Comparison of ENCODE assay signal across 26 mouse cellular contexts in the genomic region with DNA sequence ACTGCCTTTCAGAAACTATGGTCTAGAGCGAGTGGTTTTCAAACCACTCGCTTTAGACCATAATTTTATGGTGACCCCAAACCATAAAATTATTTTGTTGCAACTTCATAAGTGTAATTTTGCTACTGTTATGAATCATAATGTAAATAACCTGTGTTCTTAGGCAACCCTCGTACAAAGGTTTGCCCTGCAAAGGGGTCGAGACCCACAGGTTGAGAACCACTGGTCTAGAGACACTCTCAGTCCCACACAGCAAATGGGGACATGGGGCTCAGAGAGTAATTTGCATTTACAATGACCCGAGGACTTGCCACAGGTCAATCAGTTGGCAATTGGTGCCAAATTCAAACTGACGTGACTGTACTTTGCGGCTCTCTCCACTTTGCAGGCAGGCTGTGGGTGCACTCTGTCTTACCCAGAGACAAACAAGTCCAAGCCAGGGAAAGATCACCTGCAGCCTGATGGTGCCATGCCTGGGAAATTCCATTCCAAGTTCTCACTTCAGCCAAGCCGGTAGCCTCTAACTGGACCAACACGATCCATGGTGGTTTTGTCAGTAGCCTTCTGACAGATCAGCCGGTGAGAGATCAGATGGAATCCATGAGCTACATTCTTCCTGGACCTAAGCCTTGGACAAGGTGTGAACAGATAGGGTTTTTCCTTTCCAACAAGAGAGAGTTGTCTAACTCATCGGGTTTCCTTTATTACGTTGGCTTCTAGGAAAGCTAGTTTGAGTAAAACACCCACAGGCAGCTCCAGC. TPM values are rescaled to one million over a fixed set of nuclear protein-coding genes. Genes with fewer than 3 reads are reported as not detected.
DNase-seq lines count a peak whose midpoint lies in the region; ATAC-seq and TF ChIP-seq lines count a peak whose summit lies in the region.
"Had no signal": no experiment of that assay in that cellular context is flagged by ENCODE, and none has a peak within 500 bp of the region (broad histone marks: within the 10 kb centered on the region; RNA-seq: fewer than 3 reads in every experiment).

No protein-coding gene starts in this region.

- H3K79me2 ChIP-seq in liver, adult 2 months (ENCODE audit: control insufficient read depth, insufficient read depth, low read length) = no peaks in the 10 kb centered on the region

- peak overlapping the region; percentile 36; the same call in 1 of the 2 replicates for H3K4me2 ChIP-seq in heart, embryonic 12.5 days
- peak overlapping the region; percentile 96 for H3K4me2 ChIP-seq in liver, embryonic 14.5 days (ENCODE audit: low read depth)
- H3K4me2 ChIP-seq: midbrain, embryonic 13.5 days; neural tube, embryonic 13.5 days; stomach, embryonic 15.5 days had no signal

- H3K9me3 ChIP-seq in heart, embryonic 12.5 days (replicated peaks) = no peaks in the 10 kb centered on the region
- no peaks in the 10 kb centered on the region for H3K9me3 ChIP-seq in liver, embryonic 14.5 days (ENCODE audit: control insufficient read depth, low read length)
- H3K9me3 ChIP-seq: midbrain, embryonic 13.5 days; neural tube, embryonic 13.5 days; stomach, embryonic 15.5 days had no signal

- peaks cover 23% of the 10 kb centered on the region for H3K27me3 ChIP-seq in heart, embryonic 12.5 days (replicated peaks)
- no peaks in the 10 kb centered on the region for H3K27me3 ChIP-seq in liver, adult 2 months (ENCODE audit: control insufficient read depth, insufficient read depth, low read length)
- H3K27me3 ChIP-seq in liver, embryonic 14.5 days (ENCODE audit: control insufficient read depth, insufficient read depth, low read length) = no peaks in the 10 kb centered on the region; the same call in 1 of the 2 replicates
- H3K27me3 ChIP-seq: stomach, embryonic 15.5 days had no signal

- H3K27ac ChIP-seq in heart, embryonic 12.5 days (ENCODE audit: poor library complexity, severe bottlenecking) = peak overlapping the region; percentile 64
- no peak overlapping the region for H3K27ac ChIP-seq in liver, adult 2 months (replicated peaks; ENCODE audit: insufficient read depth, low read depth, low read length)
- peak overlapping the region; percentile 55 for H3K27ac ChIP-seq in bone marrow, adult 2 months (ENCODE audit: control insufficient read depth, insufficient read depth, low read depth, low read length, poor library complexity)
- H3K27ac ChIP-seq in liver, embryonic 14.5 days = peak overlapping the region; percentile 100
- H3K27ac ChIP-seq: hindbrain, postnatal 0 days; midbrain, embryonic 13.5 days; neural tube, embryonic 13.5 days; stomach, embryonic 15.5 days had no signal

- 0 out of 2 replicates have a peak overlapping the region, but pooled peaks have one; percentile 4 for H3K4me3 ChIP-seq in heart, embryonic 12.5 days
- H3K4me3 ChIP-seq in liver, adult 2 months (ENCODE audit: insufficient read depth, low read depth, low read length) = no peak overlapping the region
- no peak overlapping the region for H3K4me3 ChIP-seq in bone marrow, adult 2 months (replicated peaks; ENCODE audit: control insufficient read depth, low read depth, low read length)
- H3K4me3 ChIP-seq in liver, embryonic 14.5 days (ENCODE audit: insufficient read depth in 1 of 2, low read depth in 2 of 2, low read length in 2 of 2) = peak overlapping the region in 1 of 2 experiments; percentile 46; a peak in 2 of 4 replicates
- H3K4me3 ChIP-seq: midbrain, embryonic 13.5 days; neural tube, embryonic 13.5 days; stomach, embryonic 15.5 days had no signal

- no peak for TF ChIP-seq EP300 in liver, embryonic 14.5 days (IDR thresholded peaks at IDR 0.05; ENCODE audit: low read depth)

- TF ChIP-seq POLR2A in liver, adult 2 months (IDR thresholded peaks at IDR 0.05; ENCODE audit: extremely low read depth, insufficient read depth, low read length) = no peak
- TF ChIP-seq POLR2A in bone marrow, adult 2 months (IDR thresholded peaks at IDR 0.05; ENCODE audit: borderline replicate concordance, control insufficient read depth, low read depth, low read length) = no peak

- TF ChIP-seq CTCF in liver, adult 2 months (IDR thresholded peaks at IDR 0.05; ENCODE audit: low read depth, low read length) = no peak
- no peak for TF ChIP-seq CTCF in bone marrow, adult 2 months (IDR thresholded peaks at IDR 0.05; ENCODE audit: control insufficient read depth, insufficient read depth, low read length)
- TF ChIP-seq CTCF in liver, embryonic 14.5 days (IDR thresholded peaks at IDR 0.05; ENCODE audit: low read depth) = no peak

- ATAC-seq in heart, embryonic 12.5 days (ENCODE audit: insufficient number of reproducible peaks, low FRiP score) = no peak
- no peak for ATAC-seq in liver, embryonic 14.5 days (ENCODE audit: insufficient read depth)
- ATAC-seq: hindbrain, postnatal 0 days; intestine, postnatal 0 days; midbrain, embryonic 13.5 days; Patski had no signal

- peaks cover 27% of the 10 kb centered on the region for H3K4me1 ChIP-seq in heart, embryonic 12.5 days (replicated peaks)
- peaks cover 10% of the 10 kb centered on the region for H3K4me1 ChIP-seq in liver, adult 2 months (ENCODE audit: control insufficient read depth, insufficient read depth, low read length)
- H3K4me1 ChIP-seq in bone marrow, adult 2 months (ENCODE audit: control insufficient read depth, insufficient read depth, low read length) = no peaks in the 10 kb centered on the region; the same call in 1 of the 2 replicates
- H3K4me1 ChIP-seq in liver, embryonic 14.5 days (replicated peaks; ENCODE audit: control insufficient read depth in 2 of 2, insufficient read depth in 2 of 2, low read length in 1 of 2) = peaks cover 76 to 82% of the 10 kb centered on the region in 2 experiments

- no peaks in the 10 kb centered on the region for H3K36me3 ChIP-seq in heart, embryonic 12.5 days
- H3K36me3 ChIP-seq in liver, adult 2 months (ENCODE audit: control insufficient read depth, insufficient read depth, low read length) = no peaks in the 10 kb centered on the region
- no peaks in the 10 kb centered on the region for H3K36me3 ChIP-seq in liver, embryonic 14.5 days (replicated peaks; ENCODE audit: control insufficient read depth, insufficient read depth, low read depth)
- H3K36me3 ChIP-seq: midbrain, embryonic 13.5 days; neural tube, embryonic 13.5 days; stomach, embryonic 15.5 days had no signal

- 73% methylated on average over 12 of the region's 12 CpGs for WGBS in heart, embryonic 12.5 days
- 71% methylated on average over 12 of the region's 12 CpGs for WGBS in liver, adult 2 months
- 83% methylated on average over 12 of the region's 12 CpGs for WGBS in bone marrow, adult 2 months
- WGBS in liver, embryonic 14.5 days (ENCODE audit: insufficient replicate concordance) = 72% methylated on average over 12 of the region's 12 CpGs

- H3K9ac ChIP-seq in heart, embryonic 12.5 days = no peak overlapping the region
- H3K9ac ChIP-seq in liver, adult 2 months (ENCODE audit: low read depth, low read length) = no peak overlapping the region
- peak overlapping the region; percentile 99 for H3K9ac ChIP-seq in liver, embryonic 14.5 days (replicated peaks)
- H3K9ac ChIP-seq: midbrain, embryonic 13.5 days; neural tube, embryonic 13.5 days; stomach, embryonic 15.5 days had no signal

- DNase-seq in heart, postnatal 4 days = no peak
- peak; percentile 57 for DNase-seq in liver, adult 2 months (ENCODE audit: extremely low read depth, low read depth, low spot score)
- no peak for DNase-seq in liver
- no peak for DNase-seq in liver, embryonic 14.5 days (ENCODE audit: low read depth in 3 of 3, low spot score in 3 of 3)
- DNase-seq in embryo, embryonic 10.5 days (ENCODE audit: low spot score) = no peak
- no peak for DNase-seq in adrenal gland, postnatal 10 days
- DNase-seq: adrenal gland, postnatal 14 days; cerebellum, adult 11 months; cerebellum, postnatal 14 days; embryo, embryonic 11 days; gastrocnemius, postnatal 14 days; heart, postnatal 36 days; lung, postnatal 10 days; right cerebral cortex, adult 18-20 months; thymus, adult 18-20 months had no signal

RNA-seq across cellular contexts. Expression of a gene that starts 6.1 kb away (rescaled TPM):
- 114 and 116 TPM in 2 replicates for polyA plus RNA-seq in heart, embryonic 12.5 days (2016; fragmentation: Nextera tagmentation; extraction: Ambion mirVana)
- total RNA-seq in heart, postnatal 4 days (2021) = 10 to 100 TPM in 1 of 2 experiments, 1 to 10 TPM in 1; 7.2 to 22.1 TPM
- total RNA-seq in liver, adult 2 months (2014; rRNA removed) = 0.07 and 0.65 TPM in 2 replicates
- polyA plus RNA-seq in liver, adult 2 months (2012; rRNA removed) = 0.07 and 0.10 TPM in 2 replicates
- 762 and 950 TPM in 2 replicates for polyA plus RNA-seq in bone marrow, adult 2 months (2011; ENCODE audit: insufficient read depth, insufficient read length, low replicate concordance, missing spikeins)
- polyA plus RNA-seq in liver, embryonic 14.5 days (2012; rRNA removed) = 570 and 632 TPM in 2 replicates
- polyA plus RNA-seq in liver, embryonic 14.5 days (2014; fragmentation: Nextera tagmentation; extraction: Ambion mirVana) = 606 and 703 TPM in 2 replicates
- total RNA-seq in adrenal gland, postnatal 10 days (2021) = 10 to 100 TPM; 26.6 to 64.2 TPM
- polyA plus RNA-seq: C2C12; Patski; small intestine, adult 2 months had no signal

RNA-seq across cellular contexts. Expression of a gene that starts 21.1 kb away (rescaled TPM):
- polyA plus RNA-seq in heart, embryonic 12.5 days (2016; fragmentation: Nextera tagmentation; extraction: Ambion mirVana) = 1.7 and 1.8 TPM in 2 replicates
- 1 to 10 TPM in 1 of 2 experiments, under 1 TPM in 1; 0.50 to 1.9 TPM for total RNA-seq in heart, postnatal 4 days (2021)
- 1.0 and 2.5 TPM in 2 replicates for total RNA-seq in liver, adult 2 months (2014; rRNA removed)
- 1.2 and 2.1 TPM in 2 replicates for polyA plus RNA-seq in liver, adult 2 months (2012; rRNA removed)
- 2.3 and 3.2 TPM in 2 replicates for polyA plus RNA-seq in bone marrow, adult 2 months (2011; ENCODE audit: insufficient read depth, insufficient read length, low replicate concordance, missing spikeins)
- polyA plus RNA-seq in liver, embryonic 14.5 days (2012; rRNA removed) = 1.4 and 1.9 TPM in 2 replicates
- 1.0 and 1.2 TPM in 2 replicates for polyA plus RNA-seq in liver, embryonic 14.5 days (2014; fragmentation: Nextera tagmentation; extraction: Ambion mirVana)
- total RNA-seq in adrenal gland, postnatal 10 days (2021) = 10 to 100 TPM; 21.2 to 34.3 TPM
- total RNA-seq: megakaryocyte progenitor cell, adult 5-6 weeks had no signal

RNA-seq across cellular contexts. Expression of a gene that starts 35.6 kb away (rescaled TPM):
- polyA plus RNA-seq in heart, embryonic 12.5 days (2016; fragmentation: Nextera tagmentation; extraction: Ambion mirVana) = 253 and 260 TPM in 2 replicates
- total RNA-seq in heart, postnatal 4 days (2021) = 100 to 1,000 TPM; 161 to 165 TPM
- 181 and 243 TPM in 2 replicates for total RNA-seq in liver, adult 2 months (2014; rRNA removed)
- 1,099 and 1,182 TPM in 2 replicates for polyA plus RNA-seq in liver, adult 2 months (2012; rRNA removed)
- polyA plus RNA-seq in bone marrow, adult 2 months (2011; ENCODE audit: insufficient read depth, insufficient read length, low replicate concordance, missing spikeins) = 207 and 269 TPM in 2 replicates
- polyA plus RNA-seq in liver, embryonic 14.5 days (2012; rRNA removed) = 167 and 187 TPM in 2 replicates
- 339 and 363 TPM in 2 replicates for polyA plus RNA-seq in liver, embryonic 14.5 days (2014; fragmentation: Nextera tagmentation; extraction: Ambion mirVana)
- 100 to 1,000 TPM; 327 to 377 TPM for total RNA-seq in adrenal gland, postnatal 10 days (2021)

RNA-seq across cellular contexts. Expression of a gene that starts 52.6 kb away (rescaled TPM):
- polyA plus RNA-seq in heart, embryonic 12.5 days (2016; fragmentation: Nextera tagmentation; extraction: Ambion mirVana) = 65.4 and 68.6 TPM in 2 replicates
- total RNA-seq in heart, postnatal 4 days (2021) = 10 to 100 TPM; 81.9 to 89.3 TPM
- total RNA-seq in liver, adult 2 months (2014; rRNA removed) = 19.4 and 19.5 TPM in 2 replicates
- 12.7 and 12.8 TPM in 2 replicates for polyA plus RNA-seq in liver, adult 2 months (2012; rRNA removed)
- 95.0 and 126 TPM in 2 replicates for polyA plus RNA-seq in bone marrow, adult 2 months (2011; ENCODE audit: insufficient read depth, insufficient read length, low replicate concordance, missing spikeins)
- polyA plus RNA-seq in liver, embryonic 14.5 days (2012; rRNA removed) = 19.9 and 34.7 TPM in 2 replicates
- 42.5 and 48.8 TPM in 2 replicates for polyA plus RNA-seq in liver, embryonic 14.5 days (2014; fragmentation: Nextera tagmentation; extraction: Ambion mirVana)
- 100 to 1,000 TPM in 1 of 2 experiments, 10 to 100 TPM in 1; 96.3 to 100 TPM for total RNA-seq in adrenal gland, postnatal 10 days (2021)

RNA-seq across cellular contexts. Expression of a gene that starts 58.0 kb away (rescaled TPM):
- 189 and 191 TPM in 2 replicates for polyA plus RNA-seq in heart, embryonic 12.5 days (2016; fragmentation: Nextera tagmentation; extraction: Ambion mirVana)
- total RNA-seq in heart, postnatal 4 days (2021) = 100 to 1,000 TPM; 141 to 144 TPM
- total RNA-seq in liver, adult 2 months (2014; rRNA removed) = 53.7 and 88.7 TPM in 2 replicates
- 155 and 176 TPM in 2 replicates for polyA plus RNA-seq in liver, adult 2 months (2012; rRNA removed)
- polyA plus RNA-seq in bone marrow, adult 2 months (2011; ENCODE audit: insufficient read depth, insufficient read length, low replicate concordance, missing spikeins) = 57.7 and 87.0 TPM in 2 replicates
- 25.4 and 28.9 TPM in 2 replicates for polyA plus RNA-seq in liver, embryonic 14.5 days (2012; rRNA removed)
- polyA plus RNA-seq in liver, embryonic 14.5 days (2014; fragmentation: Nextera tagmentation; extraction: Ambion mirVana) = 34.1 and 41.4 TPM in 2 replicates
- 100 to 1,000 TPM; 161 to 189 TPM for total RNA-seq in adrenal gland, postnatal 10 days (2021)

Comparison
In these comparisons a context has a peak if more than half of its experiments do, and no peak if none do; other contexts are left out.
1. RNA of a gene that starts 6.1 kb away (polyA plus RNA-seq): 762 to 950 TPM in bone marrow, adult 2 months, 570 to 703 TPM in liver, embryonic 14.5 days and 114 to 116 TPM in heart, embryonic 12.5 days; 0.07 to 0.10 TPM in liver, adult 2 months; every median in the first group is over 100 times any median in the second.